Mouse (Mus musculus) MEL (cell line): ENCODE data around the gene Cmtm6.

ENCODE experiments used
- CTCF ChIP-seq, 3 experiments: IDR thresholded peaks in 2 of 3; conservative IDR thresholded peaks in 1 of 3; 2 replicates each; pipeline ENCODE4 v1.5.1; 2011 to 2012; ENCODE audit warnings: low read length in 3 of 3, low read depth in 2 of 3, mild to moderate bottlenecking in 2 of 3, improper control_type of control experiment in 1 of 3, inconsistent platforms in 1 of 3, mixed read lengths in 1 of 3, moderate library complexity in 1 of 3; ENCODE audit not compliant: control insufficient read depth in 1 of 3, insufficient read depth in 1 of 3, poor library complexity in 1 of 3, severe bottlenecking in 1 of 3
- EP300 ChIP-seq, 2 experiments: IDR thresholded peaks; 2 replicates each; pipeline ENCODE4 v1.6.1; 2011; ENCODE audit warnings: improper control_type of control experiment in 2 of 2, low read length in 2 of 2, low read depth in 1 of 2, mild to moderate bottlenecking in 1 of 2
- HCFC1 ChIP-seq: IDR thresholded peaks from 2 replicates; pipeline ENCODE4 v1.6.1; 2012; ENCODE audit warnings: low read depth, mild to moderate bottlenecking, inconsistent platforms, low read length, improper control_type of control experiment, moderate library complexity
- MAX ChIP-seq: IDR thresholded peaks from 2 replicates; pipeline ENCODE4 v1.6.1; 2011; ENCODE audit warnings: low read length, improper control_type of control experiment
- POLR2A ChIP-seq, 2 experiments: IDR thresholded peaks; 2 replicates each; pipeline ENCODE4 v1.6.1; 2011 to 2012; ENCODE audit warnings: low read length in 2 of 2, mild to moderate bottlenecking in 2 of 2, control low read depth in 1 of 2, improper control_type of control experiment in 1 of 2, low read depth in 1 of 2, moderate library complexity in 1 of 2; ENCODE audit not compliant: control insufficient read depth in 1 of 2, insufficient read depth in 1 of 2, poor library complexity in 1 of 2
- TBP ChIP-seq: IDR thresholded peaks from 2 replicates; pipeline ENCODE4 v1.8.0; 2011; ENCODE audit warnings: low read depth, low read length, improper control_type of control experiment
- UBTF ChIP-seq: IDR thresholded peaks from 2 replicates; pipeline ENCODE4 v1.6.1; 2012; ENCODE audit warnings: low read depth, mild to moderate bottlenecking, inconsistent platforms, low read length, improper control_type of control experiment, moderate library complexity, borderline replicate concordance; ENCODE audit not compliant: insufficient read depth
- ZC3H11A ChIP-seq: IDR thresholded peaks from 2 replicates; pipeline ENCODE4 v1.6.1; 2012; ENCODE audit warnings: low read depth, mild to moderate bottlenecking, inconsistent platforms, low read length, improper control_type of control experiment
- ZNF384 ChIP-seq: IDR thresholded peaks from 2 replicates; pipeline ENCODE4 v1.6.1; 2012; ENCODE audit warnings: low read depth, mild to moderate bottlenecking, inconsistent platforms, low read length, improper control_type of control experiment

DNA sequence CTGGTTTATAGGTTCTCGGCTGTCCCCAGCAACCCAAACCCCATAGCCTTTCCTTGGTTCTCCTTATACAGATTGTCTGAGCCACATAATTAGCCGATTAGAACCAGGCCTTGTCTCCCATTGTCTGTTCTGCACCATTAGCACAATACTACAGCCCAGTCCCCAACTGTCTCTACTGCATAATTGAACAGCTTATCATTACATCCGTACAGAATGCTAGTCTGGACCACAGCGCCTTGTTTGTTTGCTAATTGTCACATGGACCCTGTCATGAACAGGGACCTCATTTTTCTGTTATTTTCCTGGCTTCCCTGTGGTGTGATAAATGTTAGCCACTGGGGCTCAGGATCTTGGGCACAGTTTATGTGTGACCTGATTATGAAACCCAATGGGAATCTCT is 29.0 kb downstream of the Cmtm6 start:
- TF ChIP-seq CTCF (IDR thresholded peaks at IDR 0.05 in 2 of 3, conservative IDR thresholded peaks at IDR 0.05 in 1 of 3; ENCODE audit: control insufficient read depth in 1 of 3, insufficient read depth in 1 of 3, low read depth in 2 of 3, low read length in 3 of 3, poor library complexity in 1 of 3, severe bottlenecking in 1 of 3), result no peak
- no peak for TF ChIP-seq UBTF
- TF ChIP-seq MAX, result no peak
- TF ChIP-seq TBP, result no peak
- TF ChIP-seq HCFC1, result no peak
- no peak for TF ChIP-seq ZC3H11A
- TF ChIP-seq EP300 (IDR thresholded peaks at IDR 0.05; ENCODE audit: low read depth in 1 of 2, low read length in 2 of 2), result no peak
- no peak for TF ChIP-seq ZNF384
- TF ChIP-seq POLR2A (IDR thresholded peaks at IDR 0.05; ENCODE audit: control insufficient read depth in 1 of 2, insufficient read depth in 1 of 2, low read depth in 1 of 2, low read length in 2 of 2, poor library complexity in 1 of 2), result no peak
